Mouse (Mus musculus): ENCODE data around the gene Atn1. TPM values are rescaled to one million over a fixed set of nuclear protein-coding genes. Genes with fewer than 3 reads are reported as not detected.

Atn1 gene
- polyA plus RNA-seq, 1 experiment = 62.7 TPM

GRCm38 (mm10) chr6:124746654-124747632 is 9.4 kb downstream of the Atn1 start:
- TF ChIP-seq GATA1 (IDR thresholded peaks at IDR 0.05; ENCODE audit: low read length) = no peak

GRCm38 (mm10) chr6:124746296-124746605 is 10.1 kb downstream of the Atn1 start:
- TF ChIP-seq GATA1 (IDR thresholded peaks at IDR 0.05; ENCODE audit: low read length) = no peak

DNA sequence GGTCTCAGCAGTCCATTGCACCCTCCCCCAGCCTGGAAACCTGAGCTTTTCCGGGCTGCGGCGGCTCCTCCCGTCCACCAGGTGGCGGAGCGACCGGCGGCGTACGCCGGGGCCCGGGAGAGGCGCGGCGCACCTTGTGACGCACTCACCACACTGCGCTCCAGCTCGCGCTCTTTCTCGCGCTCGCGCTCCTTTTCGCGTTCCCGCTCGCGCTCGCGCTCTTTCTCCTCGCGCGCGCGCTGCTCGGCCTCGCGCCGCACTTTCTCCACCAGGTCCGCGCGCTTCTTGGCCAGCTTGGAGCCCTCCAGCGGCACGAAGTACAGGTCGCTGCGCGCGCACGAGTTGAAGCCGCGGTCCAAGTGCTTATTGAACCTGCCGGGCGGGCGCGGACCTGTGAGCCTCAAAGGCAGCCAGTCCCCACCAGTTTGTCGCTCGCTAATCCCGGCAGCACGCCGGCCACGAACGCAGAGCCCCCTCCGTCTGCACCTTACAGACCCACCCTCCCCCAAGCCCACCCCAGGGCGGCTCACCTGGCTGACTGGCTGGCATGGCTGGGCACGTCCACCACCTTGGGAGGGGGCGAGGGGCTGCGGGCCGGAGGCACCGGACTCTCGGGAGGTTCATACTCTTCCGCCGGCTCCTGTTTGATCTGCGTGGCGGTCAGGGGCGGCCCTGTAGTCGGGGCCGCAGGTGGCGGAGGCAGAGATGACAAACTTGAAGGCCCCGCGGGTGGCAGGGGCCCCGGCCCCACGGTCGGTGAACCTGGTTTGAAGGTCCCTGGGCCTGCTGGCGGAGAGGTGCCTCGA is 10.6 kb downstream of the Atn1 start:
- TF ChIP-seq GATA1 (IDR thresholded peaks at IDR 0.05; ENCODE audit: low read length) = no peak

DNA sequence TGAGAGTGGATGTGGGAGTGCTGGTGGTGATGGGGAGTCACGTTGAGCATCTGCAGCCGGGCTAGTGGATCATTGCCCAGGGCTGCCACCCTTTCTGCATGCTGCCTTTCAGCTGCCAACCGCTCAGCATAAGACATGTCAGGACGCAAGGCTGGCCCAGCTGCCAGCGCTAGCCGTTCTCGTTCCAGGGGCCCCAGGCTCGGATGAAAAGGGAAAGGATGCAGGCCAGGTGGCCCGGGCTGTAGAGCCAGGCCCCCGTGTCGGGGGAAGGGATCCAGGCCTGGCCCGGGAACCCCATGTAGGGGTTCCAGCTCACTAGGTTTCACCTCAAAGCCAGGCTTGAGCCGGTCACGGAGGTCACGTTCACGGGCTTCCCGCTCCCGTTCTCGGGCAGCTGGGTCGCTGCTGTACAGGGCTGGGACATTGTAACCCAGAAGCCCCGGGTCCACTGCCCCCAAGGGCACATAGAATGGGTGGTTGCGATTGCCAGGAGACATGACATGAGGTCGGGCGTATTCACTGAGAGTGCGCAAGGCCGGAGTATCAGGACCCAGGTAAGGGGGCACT is 11.5 kb downstream of the Atn1 start:
- no peak for TF ChIP-seq GATA1 (IDR thresholded peaks at IDR 0.05; ENCODE audit: low read length)

DNA sequence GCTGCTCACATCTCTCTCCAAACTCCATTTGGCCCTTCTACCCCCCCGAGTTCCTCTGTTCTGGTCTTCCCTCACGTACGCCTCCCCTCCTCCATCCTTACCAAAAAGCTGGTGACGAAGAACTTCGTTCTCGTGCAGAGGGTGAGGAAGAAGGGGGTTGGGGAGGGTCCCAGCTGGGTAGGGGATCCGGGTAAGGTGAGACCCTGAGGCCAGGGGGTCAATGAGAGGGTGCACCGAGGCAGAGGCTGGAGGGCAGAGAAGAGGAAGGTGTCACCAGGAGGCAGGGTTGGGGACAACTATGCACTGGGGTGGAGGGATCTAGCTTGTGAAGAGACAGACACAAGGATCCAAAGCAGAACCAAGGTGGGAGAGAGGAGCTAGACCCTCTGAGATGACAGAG is 12.7 kb downstream of the Atn1 start:
- no peak for TF ChIP-seq GATA1 (IDR thresholded peaks at IDR 0.05; ENCODE audit: low read length)

GRCm38 (mm10) chr6:124742839-124743514 is 13.3 kb downstream of the Atn1 start:
- TF ChIP-seq GATA1 (IDR thresholded peaks at IDR 0.05; ENCODE audit: low read length) = no peak

DNA sequence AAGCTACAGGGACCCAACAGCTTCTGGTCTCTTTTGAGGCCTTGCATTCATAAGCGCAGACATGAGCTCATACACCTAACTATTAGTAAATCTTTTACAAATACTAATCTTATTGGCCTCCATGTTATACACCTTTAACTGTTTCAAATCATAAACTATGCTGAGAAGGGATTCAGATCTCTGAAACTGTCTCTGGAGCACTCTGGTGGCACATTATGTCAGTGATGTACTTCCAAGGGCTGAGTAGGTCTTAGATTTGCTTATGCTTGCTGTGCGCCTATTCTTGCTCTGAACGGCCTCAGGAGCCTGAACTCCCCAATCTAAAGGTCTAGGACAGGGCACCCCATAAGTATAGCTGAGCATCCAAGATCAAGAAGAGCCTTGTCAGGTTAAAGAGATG is 14.5 kb downstream of the Atn1 start:
- no peak for TF ChIP-seq GATA1 (IDR thresholded peaks at IDR 0.05; ENCODE audit: low read length)

DNA sequence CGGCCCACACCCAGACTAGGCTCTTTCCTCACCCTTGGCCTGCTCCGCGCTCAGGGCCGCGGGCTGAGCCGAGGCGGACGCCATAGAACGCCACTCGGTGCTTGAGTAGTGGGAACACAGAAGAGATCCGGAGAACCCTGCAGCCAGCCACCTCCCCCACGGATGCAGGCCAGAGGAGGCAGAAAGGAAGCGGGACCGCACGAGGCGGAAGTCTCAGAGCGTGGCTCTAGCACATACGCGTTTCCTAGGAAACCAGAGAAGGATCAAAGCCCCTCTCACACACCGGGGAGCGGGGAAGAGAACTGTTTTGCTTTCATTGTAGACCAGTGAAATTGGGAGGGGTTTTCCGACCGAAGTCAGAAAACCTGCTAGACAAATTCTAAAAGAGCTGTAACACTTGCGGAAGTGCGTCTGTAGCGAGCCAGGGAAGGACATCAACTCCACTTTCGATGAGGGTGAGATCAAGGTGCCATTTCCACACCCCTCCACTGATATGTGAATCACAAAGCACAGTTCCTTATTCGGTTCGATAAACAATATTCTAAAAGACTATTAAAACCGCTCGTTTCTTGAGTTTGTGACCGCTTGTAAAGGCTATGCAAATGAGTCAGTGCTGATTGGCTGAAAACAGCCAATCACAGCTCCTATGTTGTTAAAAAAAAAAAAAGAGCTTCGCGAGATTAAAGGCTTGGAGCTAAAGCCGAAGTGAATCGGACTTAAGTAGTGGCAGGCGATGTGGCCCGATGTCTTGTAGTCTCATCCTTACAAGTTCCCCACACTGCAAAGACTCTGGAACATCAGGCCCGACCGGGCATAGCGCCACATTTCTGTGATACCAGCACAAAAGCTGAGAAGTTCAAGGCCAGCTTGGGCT is 15.2 kb downstream of the Atn1 start, which contains the start of gene Grcc10:
Grcc10 (minus strand) TSS at position 487 of the 874 bp plus-strand sequence.
- TF ChIP-seq GATA1 (IDR thresholded peaks at IDR 0.05; ENCODE audit: low read length) = no peak

DNA sequence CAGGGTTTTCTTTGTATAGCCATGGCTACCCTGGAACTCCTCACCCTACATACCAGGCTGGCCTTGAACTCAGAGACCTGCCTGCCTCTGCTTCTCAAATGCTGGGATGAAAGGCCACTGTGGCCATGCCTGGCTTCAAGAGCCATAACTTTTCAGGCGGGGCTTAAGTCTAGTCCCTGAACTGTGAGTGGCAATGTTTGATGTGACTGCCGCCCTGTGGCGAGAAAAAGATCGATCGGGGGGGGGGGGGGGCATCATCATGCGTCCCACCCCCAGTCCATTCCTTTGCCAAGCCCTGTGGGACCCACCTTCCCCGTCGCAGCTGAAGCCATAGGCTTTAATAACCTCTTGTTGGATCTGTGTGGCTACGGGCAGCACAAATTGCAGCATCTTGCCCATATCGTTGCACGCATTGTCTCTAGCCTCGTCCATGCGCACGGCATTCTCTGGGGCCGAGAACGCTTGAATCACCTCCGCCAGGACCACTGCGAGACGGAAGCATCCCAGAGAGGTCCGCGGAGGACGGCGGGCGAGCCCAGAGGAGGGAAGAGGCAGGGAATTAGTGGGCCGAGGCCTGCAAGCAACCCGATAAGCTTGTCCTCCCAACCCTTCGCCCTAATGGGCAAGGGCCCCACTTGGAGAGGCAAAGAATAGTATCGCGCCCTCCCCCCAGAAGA is 16.0 kb downstream of the Atn1 start:
- TF ChIP-seq GATA1 (IDR thresholded peaks at IDR 0.05; ENCODE audit: low read length) = no peak

DNA sequence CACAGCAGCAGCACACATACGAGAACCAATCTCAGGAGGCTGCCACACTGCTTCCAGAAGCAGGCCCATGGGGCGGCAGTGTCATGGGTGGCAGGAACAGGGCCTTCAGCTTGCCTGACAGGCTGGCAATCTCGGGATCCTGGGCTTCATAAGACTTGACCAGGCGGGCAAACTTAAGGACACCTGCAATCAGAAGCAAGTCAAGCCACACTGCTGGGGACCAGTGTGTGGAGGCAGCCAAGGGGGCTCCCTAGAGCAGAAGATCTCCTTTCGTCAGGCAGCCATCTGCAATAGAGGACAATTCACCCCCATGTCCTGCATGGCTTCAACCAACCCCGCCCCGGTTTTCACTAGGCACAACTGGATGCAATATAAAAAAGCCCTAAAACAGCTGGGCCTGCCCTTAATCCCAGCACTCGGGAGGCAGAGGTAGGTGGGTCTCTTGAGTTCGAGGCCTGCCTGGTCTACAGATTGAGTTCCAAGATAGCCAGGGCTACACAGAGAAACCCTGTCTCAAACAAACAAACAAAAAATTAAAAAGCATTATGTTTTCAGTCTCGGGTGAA is 17.0 kb downstream of the Atn1 start:
- TF ChIP-seq GATA1 (IDR thresholded peaks at IDR 0.05; ENCODE audit: low read length) = no peak

- no peak for TF ChIP-seq GATA1 (IDR thresholded peaks at IDR 0.05; ENCODE audit: low read length)
Measured at GRCm38 (mm10) chr6:124738511-124739023, 17.8 kb downstream of the Atn1 start, which contains the start of gene Ptpn6. TSS of gene Ptpn6 (minus strand) at chr6:124738714.

DNA sequence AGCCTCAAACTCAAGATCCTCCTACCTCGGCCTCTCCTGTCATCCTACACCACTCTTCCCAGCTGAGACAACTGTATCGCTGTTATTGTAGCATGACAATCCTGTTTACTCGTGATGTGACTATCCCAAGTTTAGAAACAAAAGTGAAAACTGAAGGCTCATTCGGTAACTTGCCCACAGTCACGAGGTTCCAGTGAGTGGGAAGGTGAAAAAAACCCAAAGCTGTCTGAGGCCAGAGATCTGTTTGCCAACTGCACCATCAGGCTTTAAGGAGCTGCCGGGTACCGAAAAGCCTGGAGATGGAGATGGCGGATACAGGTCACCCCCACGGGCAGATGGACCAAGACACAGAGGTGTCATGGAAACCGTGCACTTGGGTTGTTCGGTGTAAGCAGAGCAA is 19.3 kb downstream of the Atn1 start:
- no peak for TF ChIP-seq GATA1 (IDR thresholded peaks at IDR 0.05; ENCODE audit: low read length)

DNA sequence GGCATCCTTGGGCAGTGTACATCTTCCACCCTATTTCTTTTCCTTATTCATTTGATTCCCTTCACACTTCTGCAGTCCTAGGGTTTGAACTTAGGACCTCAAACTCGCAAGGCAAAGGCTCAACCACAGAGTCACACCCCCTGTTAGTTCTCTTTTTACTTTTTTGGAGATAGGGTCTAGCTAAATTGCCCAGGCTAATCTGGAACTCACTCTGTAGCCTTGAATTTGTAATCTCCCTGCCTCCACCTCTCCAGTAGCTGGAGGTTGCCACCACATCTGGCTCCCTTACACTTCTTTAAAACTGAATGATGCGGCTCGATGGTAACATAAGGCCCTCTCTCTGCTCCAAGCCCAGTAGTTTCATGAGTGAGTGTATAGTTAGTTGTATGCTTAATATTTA is 21.9 kb downstream of the Atn1 start:
- no peak for TF ChIP-seq GATA1 (IDR thresholded peaks at IDR 0.05; ENCODE audit: low read length)

Data from G1E-ER4 (cell line).